Mouse (Mus musculus) heart, embryonic 12.5 days (tissue): ENCODE measurements around the gene Shroom1. TPM values are rescaled to one million over a fixed set of nuclear protein-coding genes. Genes with fewer than 3 reads are reported as not detected.
A peak's percentile ranks its signal among the peaks of the same experiment; 100 is the strongest.

Source experiments
- ATAC-seq: fragments of 200-750 bp; cut with Nextera tagmentation; 2 replicates; pipeline ENCODE4 v1.8.0; 2017; ENCODE audit warnings: moderate TSS enrichment, moderate library complexity; ENCODE audit not compliant: insufficient number of reproducible peaks, low FRiP score
- H3K27ac ChIP-seq: fragments of 300-500 bp; sonication (generic); 2 replicates; pipeline ENCODE4 v1.5.1; 2016; ENCODE audit warnings: mild to moderate bottlenecking, moderate library complexity; ENCODE audit not compliant: poor library complexity, severe bottlenecking
- H3K27me3 ChIP-seq: fragments of 300-500 bp; sonication (generic); replicated peaks from 2 replicates; pipeline ENCODE4 v1.6.1; 2016; ENCODE audit warnings: mild to moderate bottlenecking, moderate library complexity
- H3K36me3 ChIP-seq: fragments of 300-500 bp; sonication (generic); 2 replicates; pipeline ENCODE4 v1.6.1; 2016; ENCODE audit warnings: mild to moderate bottlenecking, moderate library complexity
- H3K4me1 ChIP-seq: fragments of 300-500 bp; sonication (generic); replicated peaks from 2 replicates; pipeline ENCODE4 v1.6.1; 2016; ENCODE audit warnings: mild to moderate bottlenecking
- H3K4me2 ChIP-seq: fragments of 300-500 bp; sonication (generic); 2 replicates; pipeline ENCODE4 v1.6.1; 2016; ENCODE audit warnings: mild to moderate bottlenecking, moderate library complexity
- H3K4me3 ChIP-seq: fragments of 300-500 bp; sonication (generic); 2 replicates; pipeline ENCODE4 v1.5.1; 2016; ENCODE audit warnings: mild to moderate bottlenecking
- H3K9ac ChIP-seq: fragments of 300-500 bp; sonication (generic); 2 replicates; pipeline ENCODE4 v1.6.1; 2016; ENCODE audit warnings: mild to moderate bottlenecking, moderate library complexity
- H3K9me3 ChIP-seq: fragments of 300-500 bp; sonication (generic); replicated peaks from 2 replicates; pipeline ENCODE4 v1.6.1; 2016; ENCODE audit warnings: mild to moderate bottlenecking, moderate library complexity
- WGBS: fragments of 180-500 bp; shearing (Covaris S2); methylation state at CpG from one replicate; pipeline ENCODE4 v1.1.7; 2016; 5-methylcytosine and 5-hydroxymethylcytosine counted together
- polyA plus RNA-seq: library from polyadenylated mRNA; unstranded; fragments of >200 nt; fragmentation: Nextera tagmentation; extraction: Ambion mirVana; gene quantifications from 2 replicates; pipeline ENCODE4 v1.2.1, GENCODE M21; 2016

Shroom1 gene
- polyA plus RNA-seq, 1 experiment from 2014 or later: 5.8 TPM

GRCm38 (mm10) chr11:53466231-53466971 lies 9.4 kb downstream of the Shroom1 start:
- Histone ChIP-seq H3K27ac (no peak overlapping the region), H3K4me2 (peak overlapping the region; percentile 68), H3K36me3 (0 out of 2 replicates have a peak, but pooled peaks cover 3% of the 10 kb centered on the region), H3K9me3 (no peaks in the 10 kb centered on the region), H3K27me3 (peaks cover 72% of the 10 kb centered on the region), H3K9ac (peak overlapping the region; percentile 53), H3K4me3 (peak overlapping the region; percentile 39), H3K4me1 (peaks cover 31% of the 10 kb centered on the region)
- WGBS: 8% methylated on average over 40 of the region's 40 CpGs
- ATAC-seq: peak; percentile 13; the same call in 1 of the 2 replicates

GRCm38 (mm10) chr11:53469294-53469967 lies 12.4 kb downstream of the Shroom1 start:
- H3K4me2 ChIP-seq: peak overlapping the region; percentile 64
- WGBS: 37% methylated on average over 16 of the region's 16 CpGs
- H3K36me3 ChIP-seq: 0 out of 2 replicates have a peak, but pooled peaks cover 3% of the 10 kb centered on the region
- H3K9ac ChIP-seq: no peak overlapping the region
- peaks cover 59% of the 10 kb centered on the region for H3K27me3 ChIP-seq
- H3K9me3 ChIP-seq: no peaks in the 10 kb centered on the region; the same call in 1 of the 2 replicates
- peaks cover 20% of the 10 kb centered on the region for H3K4me1 ChIP-seq
- no peak overlapping the region for H3K27ac ChIP-seq
- no peak for ATAC-seq
- H3K4me3 ChIP-seq: no peak overlapping the region

DNA sequence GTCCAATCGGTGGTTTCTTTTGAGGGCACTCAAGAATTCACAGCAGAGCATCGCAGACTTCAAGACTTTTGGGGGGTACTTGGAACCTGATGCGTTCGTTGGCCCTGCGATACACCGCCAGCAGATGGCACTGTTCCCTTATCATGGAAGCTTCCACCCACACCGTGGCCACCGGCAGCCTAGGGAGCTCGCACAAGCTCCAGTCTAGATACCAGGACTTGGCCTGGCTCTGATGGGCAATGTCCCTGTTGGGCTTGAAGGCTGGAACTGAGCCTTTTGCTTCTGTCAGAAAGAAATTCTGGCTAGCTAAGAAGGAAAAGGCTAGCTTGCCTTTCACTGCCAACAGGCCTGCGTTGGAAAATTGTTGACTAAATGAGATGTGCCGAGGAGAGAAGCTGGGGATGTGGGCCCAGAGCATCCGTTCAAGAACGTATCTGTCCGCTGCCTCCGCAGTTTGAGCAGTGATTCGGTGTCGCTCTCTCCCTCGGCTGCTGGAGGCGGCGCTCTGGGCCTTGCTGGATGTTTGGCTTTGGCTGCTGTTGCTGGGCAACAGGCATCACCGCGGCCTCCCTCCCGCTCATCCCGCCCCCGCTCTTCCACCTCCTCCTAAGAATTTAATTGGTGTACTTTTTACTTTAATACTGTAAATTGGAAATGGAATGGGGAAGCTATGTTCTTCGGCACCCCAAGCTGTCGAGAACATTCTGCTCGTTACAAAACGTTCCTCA lies 13.1 kb downstream of the Shroom1 start, which contains the start of gene Gm9837:
Gene Gm9837 (minus strand): TSS at position 512 of the 728 bp plus-strand sequence.
- Histone ChIP-seq H3K4me1 (peaks cover 20% of the 10 kb centered on the region), H3K4me2 (peak within 1 kb of the TSS; percentile 64), H3K27me3 (peaks cover 59% of the 10 kb centered on the region), H3K36me3 (no peaks in the 10 kb centered on the region), H3K9me3 (no peaks in the 10 kb centered on the region; the same call in 1 of the 2 replicates), H3K4me3 (peak within 1 kb of the TSS; percentile 24), H3K9ac (no peak within 1 kb of the TSS), H3K27ac (no peak within 1 kb of the TSS)
- 0 out of 2 replicates have a peak, but pooled peaks have one; percentile 70 for ATAC-seq
- WGBS: 4% methylated on average over 29 of the region's 29 CpGs

GRCm38 (mm10) chr11:53472709-53473108 lies 15.7 kb downstream of the Shroom1 start:
- Histone ChIP-seq H3K4me2 (no peak overlapping the region), H3K9me3 (no peaks in the 10 kb centered on the region; the same call in 1 of the 2 replicates), H3K4me1 (peaks cover 11% of the 10 kb centered on the region), H3K27me3 (peaks cover 56% of the 10 kb centered on the region), H3K27ac (no peak overlapping the region), H3K4me3 (no peak overlapping the region), H3K9ac (no peak overlapping the region), H3K36me3 (no peaks in the 10 kb centered on the region)
- ATAC-seq: no peak
- WGBS: 73% methylated on average over 3 of the region's 3 CpGs

GRCm38 (mm10) chr11:53475620-53476019 lies 18.6 kb downstream of the Shroom1 start:
- Histone ChIP-seq H3K27ac (no peak overlapping the region), H3K36me3 (no peaks in the 10 kb centered on the region), H3K4me3 (no peak overlapping the region), H3K4me2 (no peak overlapping the region), H3K9me3 (no peaks in the 10 kb centered on the region; the same call in 1 of the 2 replicates), H3K9ac (no peak overlapping the region), H3K27me3 (peaks cover 80% of the 10 kb centered on the region), H3K4me1 (peaks cover 23% of the 10 kb centered on the region)
- WGBS: 30% methylated on average over 8 of the region's 8 CpGs
- ATAC-seq: no peak

GRCm38 (mm10) chr11:53477833-53478232 lies 20.8 kb downstream of the Shroom1 start:
- Histone ChIP-seq H3K9ac (no peak overlapping the region), H3K4me2 (peak overlapping the region; percentile 88; the same call in 1 of the 2 replicates), H3K27me3 (peaks cover 77% of the 10 kb centered on the region), H3K4me1 (peaks cover 19% of the 10 kb centered on the region), H3K27ac (no peak overlapping the region), H3K4me3 (0 out of 2 replicates have a peak overlapping the region, but pooled peaks have one; percentile 55), H3K36me3 (no peaks in the 10 kb centered on the region), H3K9me3 (no peaks in the 10 kb centered on the region; the same call in 1 of the 2 replicates)
- ATAC-seq: no peak
- 53% methylated on average over 7 of the region's 7 CpGs for WGBS

DNA sequence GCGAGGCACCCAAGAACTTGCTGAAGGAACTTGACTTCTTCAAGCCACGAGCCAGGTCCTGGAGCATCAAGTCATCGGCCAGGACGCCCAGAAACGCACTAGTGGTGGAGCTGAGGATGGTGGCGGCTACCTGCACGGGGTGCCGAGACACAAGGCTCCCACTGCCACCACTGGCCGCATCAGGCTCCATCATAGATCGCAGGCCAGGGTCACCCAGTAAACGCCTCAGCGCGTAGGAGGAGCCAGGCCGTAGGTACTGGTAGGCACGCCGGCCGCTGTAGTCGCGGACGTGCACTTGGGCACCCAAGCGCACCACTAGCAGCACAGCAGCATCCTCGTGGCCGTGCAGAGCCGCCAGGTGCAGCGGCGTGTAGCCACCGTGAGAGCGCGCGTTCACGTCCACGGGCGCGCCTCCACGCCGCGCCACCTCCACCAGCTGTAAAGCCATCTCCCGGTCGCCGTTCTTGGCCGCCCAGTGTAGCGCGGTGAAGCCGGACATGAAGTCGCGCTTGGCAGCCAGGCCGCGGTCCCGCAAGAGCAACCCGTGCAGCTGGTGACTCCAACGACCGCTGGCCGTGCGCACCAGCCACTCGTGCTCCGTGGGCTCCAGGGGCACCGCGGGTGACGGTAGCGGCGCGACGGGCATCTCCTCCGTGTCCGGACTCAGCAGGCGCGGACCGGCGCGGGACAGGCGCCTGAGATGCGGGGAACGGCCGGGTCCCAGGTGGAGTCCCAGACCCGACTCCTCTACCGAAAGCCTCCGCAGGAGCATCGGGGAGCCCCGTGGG lies 21.6 kb downstream of the Shroom1 start:
- H3K9me3 ChIP-seq: no peaks in the 10 kb centered on the region; the same call in 1 of the 2 replicates
- peak overlapping the region; percentile 54 for H3K9ac ChIP-seq
- peaks cover 72% of the 10 kb centered on the region for H3K27me3 ChIP-seq
- peak overlapping the region; percentile 55 for H3K4me3 ChIP-seq
- peak overlapping the region; percentile 88 for H3K4me2 ChIP-seq
- H3K4me1 ChIP-seq: peaks cover 19% of the 10 kb centered on the region
- 5% methylated on average over 79 of the region's 79 CpGs for WGBS
- ATAC-seq: peak; percentile 46; the same call in 1 of the 2 replicates
- no peaks in the 10 kb centered on the region for H3K36me3 ChIP-seq
- H3K27ac ChIP-seq: no peak overlapping the region

GRCm38 (mm10) chr11:53479171-53479782 lies 22.3 kb downstream of the Shroom1 start:
- Histone ChIP-seq H3K36me3 (no peaks in the 10 kb centered on the region), H3K27me3 (peaks cover 65% of the 10 kb centered on the region), H3K9me3 (no peaks in the 10 kb centered on the region), H3K27ac (no peak overlapping the region), H3K4me2 (peak overlapping the region; percentile 88), H3K9ac (peak overlapping the region; percentile 54), H3K4me3 (peak overlapping the region; percentile 55), H3K4me1 (peaks cover 19% of the 10 kb centered on the region)
- peak; percentile 35; the same call in 1 of the 2 replicates for ATAC-seq
- WGBS: under 1% methylated on average over 62 of the region's 62 CpGs

- peak; percentile 33 for ATAC-seq
- no peaks in the 10 kb centered on the region for H3K9me3 ChIP-seq
- 4% methylated on average over 40 of the region's 40 CpGs for WGBS
- H3K4me1 ChIP-seq: peaks cover 19% of the 10 kb centered on the region
- H3K4me2 ChIP-seq: peak within 1 kb of the TSS; percentile 88
- peak within 1 kb of the TSS; percentile 55 for H3K4me3 ChIP-seq
- H3K27ac ChIP-seq: no peak within 1 kb of the TSS
- H3K27me3 ChIP-seq: peaks cover 59% of the 10 kb centered on the region
- peak within 1 kb of the TSS; percentile 54 for H3K9ac ChIP-seq
- no peaks in the 10 kb centered on the region for H3K36me3 ChIP-seq
These were observed 22.8 kb downstream of the Shroom1 start, which contains the start of the genes Gm9945 and Sowaha for GRCm38 (mm10) chr11:53479783-53480301. Gene Gm9945 (plus strand): TSS chr11:53480166. Gene Sowaha (minus strand): TSS chr11:53480274.
